Mouse (Mus musculus) lung, adult 2 months (tissue): ENCODE data around the gene Kdm1b.

Experiments used
- CTCF ChIP-seq: fragments of 200-500 bp; IDR thresholded peaks from 2 replicates; pipeline ENCODE4 v1.5.1; 2011; ENCODE audit warnings: mild to moderate bottlenecking, low read length, control low read depth; ENCODE audit not compliant: insufficient read depth
- POLR2A ChIP-seq: fragments of 200-500 bp; IDR thresholded peaks from 2 replicates; pipeline ENCODE4 v1.6.1; 2011; ENCODE audit warnings: low read depth, mild to moderate bottlenecking, control low read depth, low read length, borderline replicate concordance; ENCODE audit errors: extremely low read depth

- TF ChIP-seq POLR2A (no peak), CTCF (no peak)
These were observed 69.6 kb downstream of the Kdm1b start for GRCm38 (mm10) chr13:47112924-47113323.
